Mouse (Mus musculus) cerebellum, postnatal 4 days (tissue): ENCODE results near the gene Cav2.

Experiments
- DNase-seq, 2 experiments: peaks; one replicate each; pipeline ENCODE4 v3.0.0; 2022; ENCODE audit warnings: low spot score in 2 of 2, mixed read lengths in 1 of 2

The Cav2 gene

DNA sequence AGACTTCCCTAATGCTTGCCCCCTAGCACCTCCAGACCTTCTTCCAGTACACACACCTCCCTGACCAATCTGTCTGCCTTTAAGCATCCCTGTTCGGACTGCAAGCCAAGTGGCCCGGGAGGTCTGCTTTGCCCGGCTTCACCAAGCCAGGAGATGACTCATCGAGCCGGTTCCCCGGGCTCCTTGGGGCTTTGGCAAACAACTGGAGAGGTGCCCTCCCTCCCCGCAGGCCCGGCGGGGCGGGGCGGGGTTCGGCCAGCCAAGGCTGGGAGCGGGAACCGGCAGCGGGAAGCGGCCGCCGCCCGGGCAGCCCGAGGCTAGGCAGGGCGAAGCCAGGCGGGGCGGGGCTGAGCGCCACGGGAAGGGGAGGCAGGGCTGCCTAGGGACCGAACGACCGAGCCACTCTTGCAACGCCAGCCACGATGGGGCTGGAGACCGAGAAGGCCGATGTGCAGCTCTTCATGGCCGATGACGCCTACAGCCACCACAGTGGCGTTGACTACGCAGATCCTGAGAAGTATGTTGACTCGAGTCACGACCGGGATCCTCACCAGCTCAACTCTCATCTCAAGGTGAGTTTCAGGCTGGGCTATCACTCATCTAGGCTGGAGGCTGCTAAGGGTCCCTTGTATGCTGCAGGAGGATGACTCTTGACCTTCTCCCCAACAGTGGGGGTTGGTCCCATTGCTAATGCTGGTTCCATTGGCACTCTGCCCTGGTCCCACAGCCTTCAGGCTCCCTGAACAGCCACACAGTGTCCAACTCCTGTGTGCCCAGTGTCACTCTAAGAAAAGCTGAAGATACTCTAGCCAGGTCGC is at the start of gene Cav2:
Gene Cav2, plus strand, starts transcription at position 247 of the 818 bp plus-strand sequence.
- peak; percentile 22 to 30 for DNase-seq

DNA sequence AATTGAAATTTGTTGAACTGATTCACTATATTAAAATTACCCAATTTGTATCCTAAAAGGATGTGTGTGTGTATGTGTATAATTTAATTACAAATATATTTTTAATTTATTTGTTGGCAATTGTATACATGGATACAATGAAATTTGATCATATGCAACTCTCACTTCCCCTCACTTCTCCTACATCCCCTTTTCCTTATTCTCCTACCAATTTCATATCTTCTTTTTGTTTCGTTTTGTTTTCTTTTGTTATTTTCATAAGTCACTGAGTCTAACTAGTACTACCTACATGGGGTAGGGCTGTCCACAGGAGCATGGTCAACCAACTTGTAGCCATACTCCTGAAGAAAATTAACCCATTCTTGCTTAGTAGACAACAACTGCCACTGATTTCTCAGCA is 41.3 kb upstream of the Cav2 start:
- no peak for DNase-seq

DNA sequence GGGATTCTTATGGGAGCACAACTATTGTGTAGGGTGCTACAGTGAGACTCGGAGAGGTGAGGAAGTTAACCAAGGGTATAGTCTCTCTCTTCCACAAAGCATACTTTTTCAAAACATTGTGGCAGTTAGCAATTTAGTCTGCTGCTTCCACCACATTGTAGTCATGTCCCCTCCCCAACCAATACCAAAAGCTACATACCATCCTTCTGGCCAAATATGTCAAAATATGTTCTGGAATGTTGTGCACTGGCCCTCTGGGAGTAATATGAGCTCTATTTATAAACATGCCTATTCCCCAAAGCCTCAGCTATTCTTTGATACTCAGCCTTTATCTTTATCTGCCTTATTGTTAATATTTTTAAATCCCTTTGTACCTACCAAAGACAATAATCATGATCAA is 40.0 kb upstream of the Cav2 start:
- no peak for DNase-seq

DNA sequence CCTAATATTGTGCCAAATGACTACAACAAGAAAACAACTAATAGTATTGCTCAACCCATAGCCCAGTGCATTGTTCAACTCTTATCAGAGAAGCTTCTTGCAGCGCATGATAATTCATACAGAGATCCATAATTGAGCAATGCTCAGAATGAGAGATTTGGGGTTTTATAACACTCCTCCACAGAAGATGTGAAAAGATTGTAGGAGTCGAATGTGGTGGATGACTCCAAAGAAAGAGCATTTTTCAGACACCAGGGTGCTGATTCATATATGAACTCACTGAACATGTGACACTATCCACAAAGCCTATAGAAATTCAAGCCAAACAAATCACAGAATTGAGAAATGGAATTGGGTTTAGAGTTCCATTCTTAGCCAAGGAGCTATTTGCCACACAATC is 34.0 kb upstream of the Cav2 start:
- no peak for DNase-seq

DNA sequence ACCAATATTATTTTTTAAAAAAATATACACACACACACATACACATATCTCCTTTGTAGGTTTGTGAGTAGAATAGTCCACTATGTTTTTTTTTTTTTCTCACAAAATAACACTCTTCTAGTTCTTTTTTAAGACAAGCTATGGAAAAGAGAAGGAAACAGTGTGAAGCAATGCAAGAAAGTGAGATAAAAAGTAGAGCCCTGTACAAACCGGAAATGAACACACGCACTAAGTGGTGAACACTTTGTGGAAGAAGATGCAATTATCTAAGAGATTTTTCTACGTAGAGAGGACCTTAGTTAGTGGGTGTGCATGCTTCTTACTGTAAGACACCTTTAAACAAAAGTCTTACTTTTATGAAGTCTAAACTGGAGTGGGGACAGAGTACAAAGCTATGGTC is 33.3 kb upstream of the Cav2 start:
- DNase-seq = no peak

DNA sequence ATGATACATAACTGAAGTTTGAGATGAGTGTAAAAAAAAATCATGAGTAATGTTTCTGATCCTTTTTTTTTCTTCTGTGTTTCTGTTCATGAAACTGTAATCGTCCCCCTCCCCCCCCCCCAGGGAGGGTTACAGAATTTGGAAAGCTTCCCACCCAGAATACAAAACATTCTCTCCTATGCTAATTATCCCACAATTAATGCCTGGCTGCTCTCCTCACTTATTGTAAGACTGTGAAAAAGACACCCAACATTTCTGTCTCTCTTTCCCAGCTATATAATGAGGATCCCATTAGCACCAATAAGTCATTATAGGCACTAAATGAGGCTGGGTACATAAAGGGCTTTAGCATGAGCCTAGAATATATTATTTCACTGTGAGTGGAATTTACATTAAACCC is 32.7 kb upstream of the Cav2 start:
- DNase-seq = no peak

DNA sequence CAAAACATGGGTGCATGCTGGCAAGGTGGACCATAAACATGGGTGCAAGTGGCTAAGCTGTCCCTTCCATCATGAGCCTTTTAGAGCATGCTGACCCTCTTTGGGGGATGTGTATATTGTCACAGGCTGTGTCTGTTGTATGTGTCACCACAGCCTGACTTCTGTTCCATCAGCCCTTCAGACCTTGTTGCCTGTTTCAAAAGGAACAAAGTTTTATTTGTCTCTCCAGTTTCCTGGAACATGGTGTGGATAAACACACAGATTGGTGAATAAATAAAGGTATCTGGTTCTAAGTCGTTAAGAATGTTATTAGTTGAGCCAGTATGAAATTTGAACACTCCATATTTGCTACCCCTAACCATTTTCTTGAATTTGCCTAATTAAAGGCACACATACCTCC is 29.0 kb upstream of the Cav2 start:
- no peak for DNase-seq

GRCm38 (mm10) chr6:17258142-17258541 is 22.8 kb upstream of the Cav2 start:
- DNase-seq = no peak

DNA sequence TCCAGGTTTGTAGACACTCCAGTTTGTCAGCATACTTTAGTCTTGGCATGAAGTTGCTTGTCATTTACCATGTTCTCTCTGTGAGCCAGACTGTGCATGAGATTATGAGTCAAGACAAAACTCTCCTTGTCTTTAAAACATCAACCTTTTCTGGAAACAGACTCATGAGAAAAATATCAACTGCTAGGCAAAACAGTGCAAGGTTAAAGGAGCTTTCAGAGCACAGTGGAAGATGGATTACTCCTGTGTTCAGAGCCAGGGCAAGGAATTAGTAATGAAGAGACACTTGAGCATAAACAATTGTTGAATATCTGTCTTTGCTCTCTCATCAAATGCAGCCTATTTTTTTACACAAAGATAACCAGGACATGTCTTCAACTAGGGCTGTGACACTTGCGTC is 22.1 kb upstream of the Cav2 start:
- no peak for DNase-seq

DNA sequence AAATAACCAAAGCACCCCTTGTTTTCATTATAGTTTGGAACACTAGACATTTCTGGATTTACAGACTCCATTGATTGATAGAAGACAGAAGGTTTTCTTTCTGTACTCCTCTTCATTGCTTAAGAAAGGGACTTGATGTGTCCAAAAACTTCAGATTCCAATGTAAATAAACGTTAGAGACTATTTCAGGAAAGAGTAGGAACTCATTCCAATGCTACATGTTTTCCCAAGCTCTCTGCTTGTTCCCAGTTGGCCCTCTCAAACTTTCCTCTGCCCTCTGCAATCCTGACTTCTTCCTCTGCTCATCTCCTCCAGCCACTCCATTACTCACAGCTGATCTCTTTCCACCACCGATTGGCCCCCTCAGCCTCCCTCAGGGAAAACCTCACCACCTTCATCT is 18.2 kb upstream of the Cav2 start:
- no peak for DNase-seq

DNA sequence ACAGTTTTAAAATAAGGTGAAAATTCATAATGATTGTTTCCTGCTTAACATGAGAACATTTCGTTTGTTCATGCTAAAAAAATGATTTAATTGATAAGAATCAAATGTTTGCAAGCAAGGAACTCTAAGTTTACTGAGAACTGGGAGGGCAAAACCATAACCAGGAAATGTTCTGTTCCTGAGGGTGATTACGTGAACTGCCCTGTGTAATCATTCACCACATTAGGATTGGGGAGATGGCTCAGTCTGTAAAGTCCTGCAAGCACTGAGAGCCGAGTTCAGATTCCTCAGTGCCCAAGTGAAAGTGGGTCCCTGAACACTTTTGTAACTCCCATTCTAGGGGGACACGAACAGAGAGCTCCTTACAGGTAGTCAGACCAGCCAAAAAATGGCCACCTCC is 15.9 kb upstream of the Cav2 start:
- no peak for DNase-seq

GRCm38 (mm10) chr6:17266466-17266865 is 14.5 kb upstream of the Cav2 start:
- no peak for DNase-seq

GRCm38 (mm10) chr6:17278366-17278765 is 2.6 kb upstream of the Cav2 start:
- DNase-seq = no peak

DNA sequence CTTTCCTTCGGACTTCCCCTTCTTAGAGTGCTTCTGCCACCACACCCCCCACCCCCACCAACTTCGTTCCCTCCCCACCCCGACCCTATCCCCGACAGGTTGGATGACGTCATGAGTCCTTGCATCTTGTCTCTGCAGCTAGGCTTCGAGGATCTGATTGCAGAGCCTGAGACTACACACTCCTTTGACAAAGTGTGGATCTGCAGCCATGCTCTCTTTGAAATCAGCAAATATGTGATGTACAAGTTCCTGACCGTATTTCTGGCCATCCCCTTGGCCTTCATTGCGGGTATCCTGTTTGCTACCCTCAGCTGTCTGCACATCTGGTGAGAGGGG is 740 bp downstream of the Cav2 start:
- no peak for DNase-seq

GRCm38 (mm10) chr6:17282159-17282558 is 1.2 kb downstream of the Cav2 start:
- DNase-seq = no peak

DNA sequence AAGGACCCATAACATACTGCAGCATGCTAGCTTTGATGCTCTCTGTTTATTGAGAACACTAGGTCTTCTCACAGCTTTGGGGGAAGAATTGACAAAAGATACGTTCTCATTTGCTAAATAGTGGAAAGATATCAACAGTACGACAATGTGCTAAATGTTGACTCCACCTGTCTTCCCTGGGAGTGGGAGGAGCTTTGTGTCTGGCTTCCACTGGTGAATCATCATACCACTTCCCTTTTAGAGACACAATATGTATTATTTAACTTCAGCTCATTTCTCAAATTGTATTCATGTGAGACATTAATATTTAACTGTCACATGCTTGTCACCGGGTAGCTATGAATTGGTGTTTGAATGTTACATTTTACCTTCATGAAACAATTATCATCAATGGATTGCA is 2.8 kb downstream of the Cav2 start:
- DNase-seq = no peak

DNA sequence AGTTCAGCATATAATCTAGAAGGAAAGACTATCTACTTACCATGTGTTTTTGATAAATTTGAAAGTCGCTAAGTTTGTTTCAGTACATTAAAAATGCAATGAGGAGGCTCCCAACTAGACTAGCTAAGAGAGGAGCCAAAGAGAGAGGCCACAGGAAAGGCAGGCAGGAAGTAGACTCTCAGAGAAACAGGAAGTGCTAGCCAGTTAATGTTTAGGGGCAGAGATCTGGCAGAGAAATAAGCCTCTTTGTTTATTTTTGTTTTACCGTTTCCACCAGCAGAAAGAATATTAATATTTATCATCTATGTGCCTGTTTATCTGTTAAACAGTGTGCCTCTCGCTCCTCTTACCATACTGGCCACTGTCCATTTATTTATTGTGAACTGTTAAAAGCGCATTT is 5.4 kb downstream of the Cav2 start:
- DNase-seq = no peak

- DNase-seq = no peak
Observed at GRCm38 (mm10) chr6:17295116-17295515, 14.1 kb downstream of the Cav2 start.

- peak; percentile 32 to 51 for DNase-seq
Observed at GRCm38 (mm10) chr6:17305954-17306601, 25.1 kb downstream of the Cav2 start, which contains the start of gene Cav1. Gene Cav1 (plus strand): TSS chr6:17306335.

- peak in 1 of 2 experiments; percentile 1 for DNase-seq
Observed at GRCm38 (mm10) chr6:17306602-17307325, 25.8 kb downstream of the Cav2 start.

- peak; percentile 40 to 57 for DNase-seq
Observed at GRCm38 (mm10) chr6:17307461-17308115, 26.6 kb downstream of the Cav2 start.

DNA sequence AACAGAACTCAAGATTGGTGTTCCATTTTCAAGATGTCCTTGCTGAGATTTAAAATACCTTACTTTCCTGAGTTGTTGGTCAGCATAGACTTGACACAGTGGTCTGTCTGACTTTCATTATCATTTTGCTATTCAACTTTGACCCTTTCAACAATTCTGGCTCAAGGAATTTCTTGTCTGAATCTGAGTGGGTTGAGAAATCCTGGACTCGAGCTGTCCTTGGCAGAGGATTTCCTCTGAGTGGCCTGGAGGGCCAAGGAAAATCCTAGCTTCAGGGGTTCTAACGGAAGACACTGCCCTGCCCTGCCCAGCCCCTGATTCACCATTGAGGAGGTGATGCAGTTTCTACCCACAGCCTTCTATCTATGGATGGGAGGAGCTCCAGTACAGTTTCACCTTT is 27.7 kb downstream of the Cav2 start:
- DNase-seq = no peak
